Mouse (Mus musculus): ENCODE measurements around the gene Pde3b. TPM values are rescaled to one million over a fixed set of nuclear protein-coding genes. Genes with fewer than 3 reads are reported as not detected.

The Pde3b gene
- polyA plus RNA-seq, 1 experiment from 2014 or later, result 4.9 TPM

- H3K27ac ChIP-seq, result no peak overlapping the region
- H3K4me1 ChIP-seq (replicated peaks), result no peaks in the 10 kb centered on the region
- no peak overlapping the region for H3K9ac ChIP-seq (replicated peaks)
- no peaks in the 10 kb centered on the region for H3K9me3 ChIP-seq
- H3K4me2 ChIP-seq (replicated peaks), result no peak overlapping the region
- ATAC-seq, result no peak
- H3K27me3 ChIP-seq, result no peaks in the 10 kb centered on the region
- WGBS, result 86% methylated on average over 3 of the region's 3 CpGs
- H3K4me3 ChIP-seq (replicated peaks), result no peak overlapping the region
- no peaks in the 10 kb centered on the region for H3K36me3 ChIP-seq
Measured at GRCm38 (mm10) chr7:114576931-114577330, 161.8 kb downstream of the Pde3b start.

DNA sequence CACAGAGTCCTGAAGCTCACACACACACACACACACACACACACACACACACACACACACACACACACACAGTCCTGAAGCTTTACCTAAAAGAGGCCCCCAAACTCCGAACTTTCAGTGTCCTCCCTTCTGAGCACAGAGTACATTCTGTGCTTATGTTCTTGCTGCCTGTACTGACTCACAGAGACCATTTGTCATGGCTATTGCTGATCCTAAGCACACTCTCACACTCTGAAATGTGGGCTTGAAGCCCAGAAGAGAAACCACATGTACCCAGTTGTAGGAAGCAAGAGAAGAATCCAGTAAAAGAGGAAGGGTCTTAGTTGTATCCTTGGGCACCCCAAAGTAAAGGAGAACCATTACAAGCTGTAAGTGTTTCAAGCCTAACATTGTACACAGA is 162.6 kb downstream of the Pde3b start:
- Histone ChIP-seq H3K36me3 (no peaks in the 10 kb centered on the region), H3K27ac (no peak overlapping the region), H3K4me2 (replicated peaks) (no peak overlapping the region), H3K9ac (replicated peaks) (no peak overlapping the region), H3K9me3 (no peaks in the 10 kb centered on the region), H3K27me3 (no peaks in the 10 kb centered on the region), H3K4me3 (replicated peaks) (no peak overlapping the region), H3K4me1 (replicated peaks) (no peaks in the 10 kb centered on the region)
- ATAC-seq, result no peak
- WGBS, result 86% methylated on average over 1 of the region's 1 CpGs

DNA sequence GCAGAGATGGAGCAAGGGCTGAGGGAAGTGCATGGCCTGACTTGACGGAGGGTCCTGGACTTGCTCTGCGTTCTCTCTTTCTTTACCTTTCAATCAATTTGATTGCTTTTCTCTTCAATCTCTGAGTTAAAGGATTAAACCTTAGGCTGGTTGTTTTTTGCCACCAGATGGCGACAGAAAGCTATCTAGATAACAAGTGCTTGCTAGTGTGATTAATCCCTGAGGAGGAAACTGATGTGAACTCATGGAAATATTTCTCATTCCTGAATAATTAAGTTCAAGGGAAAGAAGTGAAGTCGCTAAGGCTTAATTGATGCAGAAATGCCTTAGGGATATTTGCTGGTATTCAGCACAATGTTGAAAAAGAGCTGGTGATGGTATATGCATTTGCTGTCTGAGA is 165.3 kb downstream of the Pde3b start:
- H3K9me3 ChIP-seq, result no peaks in the 10 kb centered on the region
- no peak overlapping the region for H3K27ac ChIP-seq
- ATAC-seq, result no peak
- no peaks in the 10 kb centered on the region for H3K36me3 ChIP-seq
- no peak overlapping the region for H3K4me2 ChIP-seq (replicated peaks)
- H3K27me3 ChIP-seq, result no peaks in the 10 kb centered on the region
- no peak overlapping the region for H3K4me3 ChIP-seq (replicated peaks)
- 3% methylated on average over 4 of the region's 4 CpGs for WGBS
- no peaks in the 10 kb centered on the region for H3K4me1 ChIP-seq (replicated peaks)
- H3K9ac ChIP-seq (replicated peaks), result no peak overlapping the region

GRCm38 (mm10) chr7:114581200-114581599 is 166.1 kb downstream of the Pde3b start:
- H3K27me3 ChIP-seq, result no peaks in the 10 kb centered on the region
- ATAC-seq, result no peak
- no peaks in the 10 kb centered on the region for H3K36me3 ChIP-seq
- H3K27ac ChIP-seq, result no peak overlapping the region
- H3K4me2 ChIP-seq (replicated peaks), result no peak overlapping the region
- 94% methylated on average over 5 of the region's 5 CpGs for WGBS
- no peak overlapping the region for H3K4me3 ChIP-seq (replicated peaks)
- no peaks in the 10 kb centered on the region for H3K4me1 ChIP-seq (replicated peaks)
- H3K9ac ChIP-seq (replicated peaks), result no peak overlapping the region
- no peaks in the 10 kb centered on the region for H3K9me3 ChIP-seq

DNA sequence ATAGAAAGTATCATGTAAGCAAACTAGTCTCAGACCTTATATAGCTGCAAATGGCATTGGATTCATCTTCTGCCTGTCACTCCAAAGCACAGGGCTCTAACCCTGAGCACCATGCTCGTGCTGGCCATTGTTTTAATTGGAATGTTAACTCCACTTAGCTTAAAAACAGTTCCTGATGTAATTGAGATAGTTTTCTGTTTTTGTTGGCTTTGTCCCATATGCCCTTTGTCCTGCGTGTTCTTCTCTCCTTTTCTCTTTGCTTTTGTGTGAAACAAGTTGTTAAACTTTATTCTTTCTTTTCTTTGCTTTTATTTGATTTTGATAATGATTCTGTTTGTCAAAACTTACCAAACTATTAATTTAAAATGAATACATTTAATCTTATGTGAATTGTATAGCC is 167.4 kb downstream of the Pde3b start:
- 49% methylated on average over 2 of the region's 2 CpGs for WGBS
- H3K4me2 ChIP-seq (replicated peaks), result no peak overlapping the region
- H3K9me3 ChIP-seq, result no peaks in the 10 kb centered on the region
- no peak overlapping the region for H3K4me3 ChIP-seq (replicated peaks)
- H3K27me3 ChIP-seq, result no peaks in the 10 kb centered on the region
- H3K9ac ChIP-seq (replicated peaks), result no peak overlapping the region
- H3K27ac ChIP-seq, result no peak overlapping the region
- H3K4me1 ChIP-seq (replicated peaks), result no peaks in the 10 kb centered on the region
- H3K36me3 ChIP-seq, result no peaks in the 10 kb centered on the region
- no peak for ATAC-seq

Other genes with a start within 250 kb of the Pde3b start
- gene Copb1, start 160.6 kb upstream of the Pde3b start, polyA plus RNA-seq (2015; fragmentation: Nextera tagmentation; extraction: Ambion mirVana), result 86.2 and 94.2 TPM in 2 replicates
- 416 and 422 TPM in 2 replicates for gene Psma1, start 139.2 kb upstream of the Pde3b start, polyA plus RNA-seq (2015; fragmentation: Nextera tagmentation; extraction: Ambion mirVana)
- gene Cyp2r1, start 147.7 kb downstream of the Pde3b start, polyA plus RNA-seq (2015; fragmentation: Nextera tagmentation; extraction: Ambion mirVana), result 0.68 and 0.90 TPM in 2 replicates
- gene Calca, start 221.1 kb downstream of the Pde3b start, polyA plus RNA-seq (2015; fragmentation: Nextera tagmentation; extraction: Ambion mirVana), result 7.0 and 7.7 TPM in 2 replicates

Measured in midbrain, embryonic 13.5 days (tissue).